Mouse (Mus musculus): ENCODE data around the gene Smc5.

DNA sequence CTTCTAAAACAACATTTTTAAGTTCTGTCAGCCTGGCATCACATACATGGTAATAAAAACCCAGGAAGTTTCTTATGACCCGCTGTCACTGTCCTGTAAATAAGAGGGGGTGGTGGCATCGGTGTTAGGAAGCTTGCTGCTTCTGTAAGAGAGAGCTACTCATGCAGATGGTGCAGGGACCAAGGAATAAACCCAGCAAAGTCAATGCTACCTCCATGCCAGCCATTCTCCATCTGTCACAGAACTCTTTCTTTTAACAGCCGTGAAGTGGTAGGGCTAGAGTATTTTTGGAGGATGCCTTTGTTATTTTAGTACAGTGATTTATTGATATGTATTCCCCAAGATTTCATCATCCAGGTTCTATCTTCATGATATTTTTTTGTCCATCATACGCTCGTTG is 43.2 kb upstream of the Smc5 start:
- TF ChIP-seq CTCF (IDR thresholded peaks at IDR 0.05; ENCODE audit: insufficient read depth, low read length) (no peak), POLR2A (IDR thresholded peaks at IDR 0.05; ENCODE audit: borderline replicate concordance, extremely low read depth, low read depth, low read length) (no peak)

All from lung, adult 2 months (tissue).